Mouse (Mus musculus) adrenal gland, adult (tissue): ENCODE data around the gene Ly6f.
A peak's percentile ranks its signal among the peaks of the same experiment; 100 is the strongest.
"Not testable (repeated sequence)": the region's sequence is repeated elsewhere in the genome, so short reads cannot be mapped to it uniquely, and the experiment has no call there.

ENCODE experiments used
- DNase-seq, 2 experiments: peaks; one replicate each; pipeline ENCODE4 v3.0.0; 2022 to 2023; ENCODE audit warnings: low spot score in 1 of 2; ENCODE audit not compliant: inconsistent age in 2 of 2

Ly6f gene

DNA sequence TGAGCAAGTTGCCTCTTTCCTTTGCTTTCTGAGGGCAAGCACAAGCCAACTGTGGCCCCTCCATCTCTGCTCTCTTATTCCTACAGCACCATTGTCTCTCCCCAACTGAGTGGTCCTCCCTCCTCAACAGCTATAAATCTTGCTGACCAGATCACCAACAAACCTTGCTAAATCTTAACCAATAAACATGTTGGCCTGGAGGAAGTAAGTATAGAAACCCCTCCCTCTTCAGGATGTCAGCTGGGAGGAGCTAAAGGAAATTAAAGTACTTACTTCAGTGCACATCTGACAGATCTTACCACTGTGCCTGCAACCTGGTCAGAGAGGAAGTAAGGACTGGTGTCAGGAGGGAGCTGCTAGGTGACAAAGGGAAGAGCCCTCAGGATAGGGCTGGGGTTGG is at the start of gene Ly6f:
Gene Ly6f, plus strand, starts transcription at position 301 of the 400 bp plus-strand sequence.
- DNase-seq, result no peak

DNA sequence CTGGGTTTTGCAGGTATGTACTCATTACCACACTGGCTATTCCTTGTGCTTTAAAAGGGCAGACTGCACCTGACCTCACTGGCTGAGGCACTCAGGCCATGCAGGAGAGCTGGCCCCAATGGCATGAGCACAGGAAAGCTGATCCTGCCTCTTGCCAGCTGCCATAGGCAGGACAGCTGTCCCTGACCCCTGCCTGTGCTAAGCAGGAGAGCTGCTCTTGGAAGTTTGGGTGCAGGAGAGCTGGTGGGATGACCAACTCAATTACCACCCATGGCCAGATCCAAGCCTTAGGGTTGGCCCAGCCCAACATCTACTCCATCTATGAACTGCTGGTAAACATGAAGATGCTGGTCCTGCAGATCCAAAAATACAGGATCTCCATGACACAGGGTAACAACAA is 46.3 kb upstream of the Ly6f start:
- DNase-seq, result no peak

DNA sequence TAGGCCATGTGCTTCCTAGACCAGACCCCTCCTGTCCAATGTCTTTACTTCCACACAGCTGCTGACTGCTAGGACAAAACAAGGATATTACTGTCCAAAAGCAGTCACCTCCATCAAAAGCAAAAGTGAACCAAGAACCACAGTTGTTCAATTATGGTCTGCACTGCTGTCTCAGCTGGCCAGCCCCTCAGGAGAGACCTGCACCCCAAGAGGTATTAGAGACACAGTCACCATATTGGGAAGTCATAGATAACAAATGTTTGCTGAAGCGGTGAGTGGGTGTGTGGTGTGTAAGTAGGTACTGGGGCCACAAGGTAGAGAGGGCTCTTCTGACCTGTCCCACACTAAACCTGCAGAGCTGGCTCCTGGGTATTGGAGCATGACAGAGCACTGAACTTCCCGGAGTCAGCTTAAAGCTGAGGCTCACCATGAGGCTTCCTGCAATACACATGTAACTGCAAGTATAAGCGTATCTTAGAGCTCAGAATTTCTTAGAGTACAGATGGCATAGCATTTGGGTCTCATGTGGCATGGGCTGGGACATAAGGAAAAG is 30.4 kb upstream of the Ly6f start:
- DNase-seq, result no peak

DNA sequence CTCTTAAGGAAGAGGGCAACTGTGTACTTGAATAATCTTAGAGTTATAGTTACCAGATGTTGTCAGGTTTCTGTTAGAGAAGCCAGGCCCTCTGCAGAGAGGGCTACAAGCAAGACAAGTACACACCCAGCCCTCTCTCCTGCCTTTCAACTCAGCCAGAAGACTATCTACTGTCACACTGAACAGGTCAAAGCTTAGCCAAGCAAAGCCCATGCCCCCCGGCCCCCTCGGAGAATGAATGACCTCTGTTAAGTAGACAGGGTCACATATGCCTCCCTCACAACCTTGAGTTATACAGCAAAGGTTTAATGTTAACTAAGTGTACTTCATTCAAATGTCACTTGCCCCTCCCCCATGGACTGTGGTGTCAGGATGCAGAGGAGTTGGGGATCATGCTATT is 27.7 kb upstream of the Ly6f start:
- no peak for DNase-seq

DNA sequence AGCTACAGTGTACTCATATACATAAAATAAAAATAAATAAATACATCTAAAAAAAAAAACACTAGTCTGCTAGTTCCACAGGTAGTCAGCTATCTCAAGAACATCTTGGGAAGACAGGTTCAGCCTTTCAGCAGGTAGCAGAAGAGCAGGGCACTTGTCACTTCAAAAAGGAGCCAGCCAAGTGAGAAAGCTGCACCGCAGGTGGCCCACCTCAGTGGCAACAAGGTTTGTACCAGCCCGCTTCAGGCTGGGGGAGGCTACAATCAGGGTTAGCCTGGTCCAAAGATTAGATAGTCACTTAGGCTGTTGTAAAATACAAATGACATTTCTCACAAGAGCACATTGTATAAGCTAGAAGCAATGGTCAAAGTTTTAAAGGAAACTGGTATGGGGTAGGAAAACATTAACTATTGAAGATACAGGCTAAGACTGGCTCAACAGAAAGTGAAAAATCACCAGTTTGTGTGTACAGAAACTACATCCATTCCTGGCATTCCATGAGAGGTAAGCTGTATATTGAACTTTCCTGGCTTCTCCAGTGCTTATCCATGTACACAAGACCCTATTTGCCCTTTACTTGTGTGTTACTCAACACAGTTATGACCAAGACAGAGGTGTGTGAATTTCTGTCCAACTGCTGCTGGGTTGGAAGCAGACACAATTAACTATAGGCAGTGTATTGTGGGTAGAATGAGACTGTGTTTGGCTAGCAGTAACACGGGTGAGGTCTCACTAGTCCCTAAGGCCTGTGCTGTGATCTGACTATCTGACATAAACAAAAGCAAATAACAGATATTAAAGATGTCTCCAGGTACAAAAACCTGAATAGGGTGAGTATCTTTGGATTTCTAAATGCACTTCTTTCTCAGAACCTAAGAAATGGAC is 25.2 kb upstream of the Ly6f start:
- DNase-seq, result no peak

DNA sequence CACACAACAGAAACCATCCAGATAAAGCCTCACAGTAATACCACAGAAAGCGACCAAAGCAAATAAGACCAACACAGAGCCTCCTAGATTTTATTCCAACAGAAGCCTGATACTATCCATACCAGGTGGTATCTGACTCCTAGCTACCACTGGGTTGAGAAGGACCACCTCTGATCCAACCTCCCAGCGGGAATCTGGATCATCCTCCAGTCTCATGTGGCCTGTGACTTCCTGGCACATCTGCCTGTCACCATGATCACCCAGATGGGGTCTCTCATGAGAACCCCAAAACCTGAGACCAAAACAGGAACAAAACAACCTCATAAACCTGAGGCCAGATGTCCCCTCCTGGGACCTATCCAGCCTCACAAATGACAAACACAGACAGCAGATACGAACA is 13.6 kb upstream of the Ly6f start:
- no peak for DNase-seq

DNA sequence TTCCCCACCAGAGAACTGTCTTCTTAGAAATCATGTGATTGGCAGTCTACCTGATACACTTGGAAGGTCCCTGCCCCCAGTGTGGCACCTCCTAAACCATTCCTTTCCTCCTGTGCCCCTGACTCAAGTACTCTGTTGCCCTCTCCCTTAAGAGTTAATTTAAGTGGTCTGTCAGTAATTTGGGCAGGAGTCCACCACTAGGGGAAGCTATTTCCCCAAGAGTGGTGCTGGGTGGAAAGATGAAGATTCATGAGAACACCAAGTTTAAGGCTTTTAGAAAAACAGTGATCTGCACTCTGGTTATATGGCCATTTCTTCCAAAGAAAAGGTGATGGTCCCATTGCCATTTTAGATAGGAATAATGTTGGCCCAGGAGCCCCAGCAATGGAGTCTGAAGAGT is 2.4 kb upstream of the Ly6f start:
- DNase-seq, result no peak

DNA sequence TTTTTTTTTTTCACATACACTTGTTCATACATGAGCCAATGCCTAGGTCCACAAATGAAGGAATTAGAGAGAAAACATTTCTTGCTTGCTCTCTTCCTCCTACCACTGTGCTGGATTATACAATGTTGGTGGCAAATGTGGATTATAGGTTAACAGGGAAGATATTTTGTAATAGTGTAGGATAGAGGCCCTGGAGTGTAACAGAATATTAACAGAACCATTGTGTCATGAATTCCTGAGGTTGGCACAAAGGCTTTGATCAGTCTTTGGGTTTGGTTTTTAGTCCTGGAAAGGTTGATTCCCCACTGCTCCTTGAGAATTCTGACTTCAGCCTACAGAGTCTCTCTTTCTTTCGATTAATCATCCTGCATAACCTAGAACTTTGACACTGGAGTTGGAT is 1.6 kb upstream of the Ly6f start:
- DNase-seq, result no peak

DNA sequence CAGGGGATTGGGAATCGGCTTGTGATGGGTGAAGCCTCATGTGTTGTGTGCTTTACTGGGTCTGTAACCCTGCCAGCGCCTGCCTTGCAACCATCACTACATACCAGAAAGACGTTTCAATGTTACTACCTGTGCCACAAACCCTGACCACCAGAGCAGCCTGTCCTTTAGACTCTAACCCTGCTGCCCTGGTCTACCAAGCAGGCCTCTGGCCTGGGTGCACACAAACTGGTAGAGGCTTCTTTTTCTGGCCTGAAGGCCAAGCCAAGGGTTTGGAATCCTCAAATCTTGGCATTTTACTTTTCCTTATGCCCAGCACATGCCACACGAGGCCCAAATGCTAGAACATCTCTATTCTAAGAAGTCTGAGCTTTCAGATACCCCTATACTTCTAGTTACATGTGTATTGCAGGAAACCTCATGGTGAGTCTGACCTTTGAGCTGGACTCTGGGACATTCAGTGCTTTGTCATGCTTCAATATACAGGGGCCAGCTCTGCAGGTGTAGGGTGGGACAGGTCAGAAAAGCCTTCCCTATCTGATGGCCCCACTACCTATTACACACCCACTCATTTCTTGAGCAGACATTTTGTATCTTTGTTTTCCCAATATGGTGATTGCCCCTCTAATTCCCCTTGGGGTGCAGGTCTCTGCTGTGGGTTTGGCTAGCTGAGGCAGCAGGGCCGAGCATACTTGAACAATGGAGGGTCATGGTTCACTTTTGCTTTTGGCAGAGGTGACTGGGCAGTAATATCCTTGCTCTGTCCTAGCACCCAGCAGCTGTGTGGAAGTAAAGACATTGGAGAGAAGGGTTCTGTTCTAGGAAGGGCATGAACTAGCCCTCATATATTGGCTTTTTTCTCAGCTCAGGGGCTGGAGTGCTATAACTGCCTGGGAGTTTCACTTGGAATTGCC is 952 bp downstream of the Ly6f start:
- DNase-seq, result no peak

DNA sequence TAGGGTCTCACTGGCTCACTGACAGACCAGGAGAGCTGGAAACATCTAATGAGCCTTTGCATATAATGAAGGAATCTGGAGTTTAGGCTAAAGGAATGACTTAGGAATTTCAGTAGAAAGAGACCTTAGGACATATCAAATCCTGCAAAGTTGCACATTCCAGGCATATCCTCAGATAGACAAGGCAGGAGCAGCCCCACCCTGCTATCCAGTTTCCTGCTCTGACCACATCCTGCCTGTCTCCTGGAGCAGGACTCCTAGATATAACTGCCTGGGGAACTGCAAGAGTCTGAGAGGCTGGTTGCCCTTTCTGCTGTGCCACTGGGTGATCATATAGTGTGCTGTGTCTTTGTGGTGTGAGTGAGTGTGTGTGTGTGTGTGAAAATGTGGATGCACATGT is 1.9 kb downstream of the Ly6f start:
- DNase-seq, result no peak

DNA sequence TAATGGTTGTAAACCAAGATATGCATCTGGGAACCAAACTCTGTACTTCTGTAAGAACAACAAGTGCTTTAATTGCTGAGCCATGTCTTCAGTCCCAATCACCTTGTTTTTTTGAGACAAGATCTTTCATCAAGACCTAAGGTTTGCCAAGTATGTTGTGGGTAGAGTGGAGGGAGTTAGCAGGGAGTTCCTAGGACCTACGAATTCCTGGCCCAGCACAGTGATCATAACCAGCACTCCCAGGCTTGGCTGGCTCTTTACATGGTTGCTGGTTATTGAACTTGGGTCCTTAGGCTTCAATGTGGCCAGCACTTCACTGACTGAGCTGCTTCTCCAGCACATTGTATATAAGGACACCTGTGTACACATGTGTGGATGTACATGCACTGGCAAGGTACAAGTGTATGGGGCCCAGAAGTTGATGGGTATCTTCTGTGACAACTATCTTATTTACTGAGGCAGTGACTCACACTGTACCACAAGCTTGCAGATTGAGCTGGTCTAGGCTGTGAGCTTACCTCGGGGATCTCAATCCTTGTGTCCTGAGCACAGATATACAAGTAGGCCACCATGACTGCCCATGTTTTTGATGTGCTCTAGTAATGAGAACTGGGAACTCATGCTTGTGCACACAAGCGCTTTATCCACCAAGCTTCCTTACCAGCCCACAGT is 2.6 kb downstream of the Ly6f start:
- DNase-seq, result no peak

DNA sequence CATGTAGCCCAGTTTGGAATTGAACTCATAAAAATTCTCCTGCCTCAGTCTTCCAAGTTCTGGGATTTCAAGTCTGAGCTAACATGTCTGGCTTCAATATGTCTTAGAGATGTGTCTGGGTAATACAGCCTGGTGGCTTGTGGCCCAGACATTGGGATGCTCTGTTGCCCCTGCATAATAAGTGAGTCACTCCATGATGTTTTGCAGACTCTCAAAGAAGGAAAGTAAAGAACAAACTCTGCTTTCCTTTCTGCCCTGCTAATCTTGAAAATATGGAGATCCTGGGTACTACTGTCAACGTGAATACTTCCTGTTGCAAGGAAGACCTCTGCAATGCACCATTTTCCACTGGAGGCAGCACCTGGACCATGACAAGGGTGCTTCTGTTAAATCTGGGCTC is 3.2 kb downstream of the Ly6f start:
- no peak for DNase-seq

DNA sequence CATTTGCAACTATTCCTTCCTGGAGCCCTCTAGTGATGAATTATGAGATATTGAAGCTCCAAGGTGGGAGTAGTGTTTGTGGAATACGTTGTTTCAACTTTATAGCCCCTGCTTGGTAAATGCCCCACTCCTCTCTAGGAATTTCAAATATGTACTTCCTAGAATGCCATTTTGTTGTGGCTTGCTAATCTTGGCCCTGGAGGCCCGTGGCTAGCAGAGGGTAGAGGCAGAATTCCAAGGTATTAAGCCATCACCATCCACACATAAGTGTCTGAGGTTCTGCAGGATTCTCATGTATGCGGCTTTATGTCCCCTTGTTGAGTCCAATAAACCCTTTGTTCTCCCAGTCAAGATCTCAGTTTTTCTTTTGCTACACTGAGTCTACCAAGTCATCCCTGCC is 3.7 kb downstream of the Ly6f start:
- DNase-seq, result no peak

DNA sequence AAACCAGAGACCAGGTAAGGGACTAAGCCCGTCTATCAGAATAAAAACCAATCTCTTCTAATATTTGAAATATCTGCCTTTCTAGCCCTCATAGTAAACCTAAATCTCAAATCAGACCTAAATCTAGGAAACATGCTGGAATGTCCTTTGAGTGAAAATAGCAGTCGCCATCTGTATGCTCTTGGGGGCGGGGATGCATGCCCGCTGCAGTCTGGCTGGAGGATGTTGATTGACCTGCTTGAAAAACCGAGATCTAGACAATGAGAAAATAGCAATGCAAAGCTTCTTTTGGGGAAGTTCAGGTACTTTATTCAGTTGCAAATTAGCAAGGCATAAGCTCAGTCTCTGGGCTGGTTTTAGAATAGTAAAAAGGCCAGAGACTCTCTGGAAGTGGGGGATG is 13.8 kb downstream of the Ly6f start:
- DNase-seq, result not testable (repeated sequence)

DNA sequence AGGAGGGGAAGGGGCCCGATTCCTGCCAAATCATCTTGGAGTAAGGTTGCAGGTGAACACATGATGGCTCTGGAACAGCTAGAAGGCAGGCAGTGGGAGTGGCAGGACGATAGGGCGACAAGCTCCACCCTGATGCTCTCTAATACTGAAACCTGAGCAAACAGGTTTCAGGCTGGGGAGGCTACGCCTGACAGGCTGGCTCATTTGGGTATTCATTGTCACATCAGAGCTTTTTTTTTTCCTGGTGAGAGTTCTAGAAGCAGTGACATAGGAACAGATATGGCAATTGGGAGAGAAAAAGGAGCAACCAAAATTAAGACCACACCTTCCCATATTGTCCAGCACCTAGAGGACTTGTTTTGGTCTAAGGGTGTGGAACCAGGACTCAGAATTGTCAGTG is 18.3 kb downstream of the Ly6f start:
- not testable (repeated sequence) for DNase-seq

DNA sequence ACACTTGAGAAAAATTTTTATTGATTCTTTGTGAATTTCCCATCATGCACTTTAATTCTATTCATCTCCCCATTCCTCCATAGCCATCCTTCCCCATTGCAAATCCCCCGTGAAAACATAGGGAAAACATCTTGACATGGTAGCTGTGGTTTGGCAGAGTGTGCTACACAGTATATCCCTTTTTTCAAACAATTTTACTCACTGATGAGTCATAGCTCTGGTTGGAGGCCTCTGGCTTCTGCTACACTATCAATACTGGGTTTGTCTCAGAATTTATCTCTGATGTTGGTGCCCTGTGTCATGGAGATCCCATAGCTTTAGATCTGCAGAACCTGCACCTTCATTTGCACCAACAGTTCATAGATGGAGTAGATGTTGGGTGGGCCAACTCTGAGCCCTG is 24.2 kb downstream of the Ly6f start:
- DNase-seq, result no peak

DNA sequence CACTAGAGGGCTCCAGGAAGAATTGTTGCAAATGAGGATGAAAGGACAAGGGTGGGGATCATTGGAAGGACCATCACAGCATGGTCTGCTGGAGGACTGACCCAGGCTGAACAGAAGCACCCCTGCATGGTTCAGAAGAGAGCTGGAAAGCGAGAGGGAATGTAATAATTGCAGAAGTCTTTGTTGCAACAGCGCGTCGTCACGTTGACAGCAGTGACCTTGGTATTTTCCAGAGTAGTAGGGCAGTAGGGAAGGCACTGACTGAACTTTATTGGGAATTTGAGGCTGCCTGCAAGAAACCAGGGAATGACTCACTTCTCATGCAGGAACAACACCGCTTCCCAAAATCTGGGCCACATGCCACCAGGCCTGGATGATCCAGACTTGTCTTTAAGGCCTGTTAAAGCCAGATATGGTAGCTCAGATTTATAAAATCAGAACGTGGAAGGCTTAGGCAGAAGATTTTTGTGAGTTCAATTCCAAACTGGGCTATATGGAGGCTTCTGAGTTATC is 25.7 kb downstream of the Ly6f start:
- DNase-seq, result peak; percentile 29 to 56

DNA sequence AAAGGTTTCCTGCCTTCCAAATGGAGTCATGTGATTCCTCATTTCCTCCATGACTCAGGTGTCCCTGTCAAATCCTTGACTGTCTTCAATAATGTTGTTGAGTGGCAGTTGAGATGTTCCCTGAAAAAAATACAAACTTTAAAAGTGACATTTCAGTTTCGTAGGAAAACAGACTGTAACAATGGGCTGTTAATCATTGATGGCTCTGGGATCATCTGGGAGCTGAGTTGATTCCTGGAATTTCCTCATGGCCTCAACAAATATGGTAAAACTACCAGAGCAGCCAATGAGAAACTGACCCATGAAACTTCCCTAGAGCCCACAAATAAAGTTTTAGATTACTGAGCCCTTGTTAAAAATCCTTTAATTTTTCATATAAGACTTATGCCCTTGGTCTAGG is 37.9 kb downstream of the Ly6f start:
- no peak for DNase-seq

DNA sequence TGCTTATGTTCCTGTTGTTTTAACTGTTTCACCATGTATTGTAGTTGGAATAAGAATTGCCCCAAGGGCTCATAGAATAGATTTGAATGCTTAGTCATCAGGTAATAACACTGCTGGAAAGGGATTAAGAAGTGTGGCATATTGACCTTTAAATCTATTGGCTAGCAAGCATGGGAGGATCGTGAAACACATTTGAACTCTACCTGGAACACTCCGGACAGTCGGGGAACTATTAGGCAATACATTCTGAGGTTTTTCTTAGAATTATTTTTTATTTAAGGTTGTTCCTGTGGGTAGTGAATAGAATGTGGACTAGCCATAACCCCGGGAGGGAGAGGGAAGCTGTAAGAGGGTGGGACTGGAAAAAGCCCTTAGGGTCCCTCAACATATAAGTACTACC is 41.0 kb downstream of the Ly6f start:
- no peak for DNase-seq

DNA sequence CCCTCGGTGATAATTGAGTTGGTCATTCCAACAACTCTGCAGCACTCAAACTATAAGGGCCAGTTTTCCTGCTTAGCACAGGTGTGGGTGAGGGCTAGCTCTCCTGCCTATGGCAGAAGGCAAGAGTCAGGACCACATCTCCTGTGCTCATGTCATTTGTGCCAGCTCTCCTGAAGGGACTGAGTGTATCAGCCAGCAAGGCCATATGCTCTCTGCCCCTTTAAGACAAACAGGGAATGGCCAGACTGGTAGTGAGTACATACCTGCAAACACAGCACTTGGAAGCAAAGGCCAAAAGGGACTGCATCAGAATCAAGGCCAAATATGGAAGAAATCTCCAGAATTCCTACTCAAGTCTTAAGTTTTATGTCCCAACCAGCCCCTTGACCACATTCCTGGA is 41.7 kb downstream of the Ly6f start:
- no peak for DNase-seq

DNA sequence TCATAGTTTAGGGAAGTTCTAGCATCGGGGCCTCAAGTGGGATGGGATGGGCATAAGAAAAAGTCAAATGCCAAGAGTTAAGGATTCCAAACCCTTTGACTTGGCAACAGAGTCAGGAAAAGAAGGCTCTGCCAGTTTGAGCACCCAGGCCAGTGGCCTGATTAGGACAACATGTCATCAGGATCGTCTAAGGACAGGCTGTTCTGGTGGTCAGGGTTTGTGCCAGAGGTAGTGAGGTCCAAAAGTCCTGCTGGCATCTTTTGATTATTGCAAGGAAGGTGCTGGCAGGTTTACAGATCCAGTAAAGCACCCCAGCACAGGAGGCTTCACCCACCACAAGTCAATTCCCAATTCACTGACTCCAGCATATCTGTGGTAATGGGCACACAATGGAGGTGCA is 46.2 kb downstream of the Ly6f start:
- DNase-seq, result no peak
